Mouse (Mus musculus): ENCODE measurements around the gene Gm30083. TPM values are rescaled to one million over a fixed set of nuclear protein-coding genes. Genes with fewer than 3 reads are reported as not detected.

The Gm30083 gene
- not detected in 2 replicates for total RNA-seq (2017)

- ATAC-seq (ENCODE audit: extremely low read depth, insufficient number of reproducible peaks, low FRiP score, poor library complexity, severe bottlenecking) = no peak
Observed at GRCm38 (mm10) chr14:34015063-34015462, at the start of gene Gm30083. Gene Gm30083, minus strand, starts transcription at chr14:34015182.

GRCm38 (mm10) chr14:34052516-34052915 lies 37.5 kb upstream of the Gm30083 start, which contains the start of gene Antxrl:
Gene Antxrl, plus strand, starts transcription at chr14:34052707.
- no peak for ATAC-seq (ENCODE audit: extremely low read depth, insufficient number of reproducible peaks, low FRiP score, poor library complexity, severe bottlenecking)

GRCm38 (mm10) chr14:34050101-34050779 lies 35.3 kb upstream of the Gm30083 start:
- no peak for ATAC-seq (ENCODE audit: extremely low read depth, insufficient number of reproducible peaks, low FRiP score, poor library complexity, severe bottlenecking)

- no peak for ATAC-seq (ENCODE audit: extremely low read depth, insufficient number of reproducible peaks, low FRiP score, poor library complexity, severe bottlenecking)
Observed at GRCm38 (mm10) chr14:34043341-34043740, 28.4 kb upstream of the Gm30083 start.

GRCm38 (mm10) chr14:34041241-34041640 lies 26.3 kb upstream of the Gm30083 start:
- no peak for ATAC-seq (ENCODE audit: extremely low read depth, insufficient number of reproducible peaks, low FRiP score, poor library complexity, severe bottlenecking)

GRCm38 (mm10) chr14:34033841-34034610 lies 19.0 kb upstream of the Gm30083 start:
- no peak for ATAC-seq (ENCODE audit: extremely low read depth, insufficient number of reproducible peaks, low FRiP score, poor library complexity, severe bottlenecking)

- no peak for ATAC-seq (ENCODE audit: extremely low read depth, insufficient number of reproducible peaks, low FRiP score, poor library complexity, severe bottlenecking)
Observed at GRCm38 (mm10) chr14:34026710-34027109, 11.7 kb upstream of the Gm30083 start.

GRCm38 (mm10) chr14:34016938-34017337 lies 2.0 kb upstream of the Gm30083 start:
- ATAC-seq (ENCODE audit: extremely low read depth, insufficient number of reproducible peaks, low FRiP score, poor library complexity, severe bottlenecking) = no peak

GRCm38 (mm10) chr14:34016381-34016780 lies 1.4 kb upstream of the Gm30083 start, which contains the start of gene Gm5460:
Gene Gm5460, plus strand, starts transcription at chr14:34016758.
- ATAC-seq (ENCODE audit: extremely low read depth, insufficient number of reproducible peaks, low FRiP score, poor library complexity, severe bottlenecking) = no peak

- no peak for ATAC-seq (ENCODE audit: extremely low read depth, insufficient number of reproducible peaks, low FRiP score, poor library complexity, severe bottlenecking)
Observed at GRCm38 (mm10) chr14:34002358-34002757, 12.6 kb downstream of the Gm30083 start.

GRCm38 (mm10) chr14:34001445-34001844 lies 13.5 kb downstream of the Gm30083 start:
- ATAC-seq (ENCODE audit: extremely low read depth, insufficient number of reproducible peaks, low FRiP score, poor library complexity, severe bottlenecking) = no peak

GRCm38 (mm10) chr14:34000076-34000475 lies 14.9 kb downstream of the Gm30083 start:
- no peak for ATAC-seq (ENCODE audit: extremely low read depth, insufficient number of reproducible peaks, low FRiP score, poor library complexity, severe bottlenecking)

GRCm38 (mm10) chr14:33997427-33997826 lies 17.6 kb downstream of the Gm30083 start:
- no peak for ATAC-seq (ENCODE audit: extremely low read depth, insufficient number of reproducible peaks, low FRiP score, poor library complexity, severe bottlenecking)

- no peak for ATAC-seq (ENCODE audit: extremely low read depth, insufficient number of reproducible peaks, low FRiP score, poor library complexity, severe bottlenecking)
Observed at GRCm38 (mm10) chr14:33993521-33994289, 21.3 kb downstream of the Gm30083 start.

- ATAC-seq (ENCODE audit: extremely low read depth, insufficient number of reproducible peaks, low FRiP score, poor library complexity, severe bottlenecking) = no peak
Observed at GRCm38 (mm10) chr14:33993051-33993450, 21.9 kb downstream of the Gm30083 start.

GRCm38 (mm10) chr14:33991971-33992370 lies 23.0 kb downstream of the Gm30083 start:
- ATAC-seq (ENCODE audit: extremely low read depth, insufficient number of reproducible peaks, low FRiP score, poor library complexity, severe bottlenecking) = no peak

- ATAC-seq (ENCODE audit: extremely low read depth, insufficient number of reproducible peaks, low FRiP score, poor library complexity, severe bottlenecking) = no peak
Observed at GRCm38 (mm10) chr14:33989201-33989600, 25.8 kb downstream of the Gm30083 start.

GRCm38 (mm10) chr14:33978604-33979059 lies 36.4 kb downstream of the Gm30083 start, which contains the start of gene Zfp488:
Gene Zfp488, minus strand, starts transcription at chr14:33978764.
- ATAC-seq (ENCODE audit: extremely low read depth, insufficient number of reproducible peaks, low FRiP score, poor library complexity, severe bottlenecking) = no peak

GRCm38 (mm10) chr14:33977748-33978147 lies 37.2 kb downstream of the Gm30083 start:
- no peak for ATAC-seq (ENCODE audit: extremely low read depth, insufficient number of reproducible peaks, low FRiP score, poor library complexity, severe bottlenecking)

Measured in neutrophil, adult 5-6 weeks (primary cell).